Mouse (Mus musculus) adrenal gland (tissue): ENCODE measurements around the gene Ercc1.

Experiments used
- intact Hi-C: fragments of 180-260 bp; cut with DNase I; formaldehyde crosslinking; loops from one replicate; pipeline ENCODE4 v1.15.1; 2025

Ercc1 gene

GRCm38 (mm10) chr7:19332709-19333352, 11.7 kb upstream of the Ercc1 start:
- intact Hi-C loops: no loop called here

- intact Hi-C loops: no loop called here
These were observed 9.0 kb upstream of the Ercc1 start for GRCm38 (mm10) chr7:19335583-19335982.

GRCm38 (mm10) chr7:19337122-19337521, 7.5 kb upstream of the Ercc1 start:
- intact Hi-C loops: no loop called here

DNA sequence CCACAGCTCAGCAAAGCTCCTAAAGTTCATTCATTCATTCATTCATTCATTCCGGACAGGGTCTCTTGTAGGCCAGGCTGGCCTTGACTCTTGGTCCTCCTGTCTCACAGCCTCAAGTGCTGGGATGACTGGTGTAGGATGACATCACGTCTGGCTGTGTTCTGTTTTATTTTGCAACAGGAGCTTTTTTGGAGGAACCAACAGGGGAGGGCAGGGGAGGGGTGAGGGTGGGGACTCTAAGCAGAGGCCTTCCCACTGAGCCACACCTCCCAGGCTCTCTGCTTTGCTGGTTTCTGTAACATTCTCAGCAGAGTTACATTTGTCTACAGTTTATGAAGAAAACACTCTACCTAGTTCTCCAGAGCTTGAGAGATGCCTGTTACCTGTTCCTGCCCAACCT, 6.5 kb upstream of the Ercc1 start:
- intact Hi-C loops: no loop called here

DNA sequence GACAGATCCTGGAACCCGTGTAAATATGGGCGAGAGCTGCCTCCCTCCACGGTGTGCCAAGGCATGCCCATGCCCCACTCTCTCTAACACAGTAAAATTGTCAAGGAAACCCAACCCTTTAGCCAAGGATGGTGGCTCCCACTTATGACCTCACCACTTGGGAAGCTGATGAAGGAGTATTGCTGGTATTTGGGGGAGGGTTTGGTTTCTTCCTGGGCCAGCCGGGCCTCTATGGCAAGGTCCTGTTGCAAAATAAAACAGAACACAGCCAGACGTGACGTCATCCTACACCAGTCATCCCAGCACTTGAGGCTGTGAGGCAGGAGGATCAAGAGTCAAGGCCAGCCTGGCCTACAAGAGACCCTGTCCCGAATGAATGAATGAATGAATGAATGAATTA, 6.0 kb upstream of the Ercc1 start:
- intact Hi-C loops: no loop called here

DNA sequence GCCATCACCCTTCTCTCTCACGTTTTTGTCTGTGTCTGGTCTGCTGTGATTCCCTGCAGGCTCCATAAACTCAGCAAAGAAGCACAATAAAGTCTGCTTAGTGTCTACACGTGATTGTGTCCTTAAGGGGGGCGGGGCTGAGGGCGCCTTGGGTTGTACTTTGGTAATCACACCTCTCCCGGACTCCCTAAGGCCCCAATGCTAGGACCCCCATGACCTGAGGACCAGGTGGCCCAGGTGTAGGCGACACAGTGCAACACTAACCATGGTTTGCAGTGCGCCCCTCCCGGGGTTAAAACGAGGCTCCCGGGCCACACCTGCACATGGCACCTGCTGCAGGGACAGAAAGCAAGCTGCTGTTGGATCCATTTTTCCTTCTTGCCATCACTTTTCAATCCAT, 3.3 kb upstream of the Ercc1 start:
- intact Hi-C loops: loop anchor here (10.0 kb wide), 1 partner anchor 106 kb away; no protein-coding TSS in a partner anchor

DNA sequence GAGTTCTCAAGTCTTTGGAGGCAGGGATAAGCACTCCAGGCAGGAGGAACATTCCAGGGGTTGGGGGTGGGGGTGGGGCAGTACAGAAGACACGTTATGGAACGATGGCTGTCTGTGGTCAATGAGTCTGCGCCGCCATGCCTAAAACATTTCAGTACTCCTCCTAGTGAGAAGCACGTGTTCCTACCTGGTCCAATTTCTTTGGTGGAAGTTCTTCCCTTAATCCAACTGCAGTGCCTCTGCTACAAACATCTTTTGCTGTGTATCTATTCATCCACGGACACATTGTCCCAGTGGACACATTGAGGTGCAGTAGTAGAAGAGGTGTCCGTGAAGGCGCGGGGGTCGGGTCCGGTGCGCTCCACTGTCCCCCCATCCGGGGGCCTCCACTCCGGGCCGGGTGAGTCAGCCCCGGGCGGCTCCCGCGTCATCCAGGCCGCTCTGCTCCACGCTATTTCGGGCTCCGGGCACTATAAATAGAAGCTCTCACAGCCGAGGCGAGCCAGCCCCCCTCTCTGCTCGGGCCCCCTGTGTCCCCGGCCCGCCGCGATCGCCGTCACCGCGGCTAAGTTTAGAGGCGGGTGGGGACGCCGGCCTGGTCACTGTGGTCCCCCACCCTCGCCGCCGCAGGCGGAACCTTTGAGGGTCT, 2.7 kb upstream of the Ercc1 start:
- intact Hi-C loops: loop anchor here (1.0 to 10.0 kb wide), 2 partner anchors 42 to 107 kb away; no protein-coding TSS in a partner anchor

DNA sequence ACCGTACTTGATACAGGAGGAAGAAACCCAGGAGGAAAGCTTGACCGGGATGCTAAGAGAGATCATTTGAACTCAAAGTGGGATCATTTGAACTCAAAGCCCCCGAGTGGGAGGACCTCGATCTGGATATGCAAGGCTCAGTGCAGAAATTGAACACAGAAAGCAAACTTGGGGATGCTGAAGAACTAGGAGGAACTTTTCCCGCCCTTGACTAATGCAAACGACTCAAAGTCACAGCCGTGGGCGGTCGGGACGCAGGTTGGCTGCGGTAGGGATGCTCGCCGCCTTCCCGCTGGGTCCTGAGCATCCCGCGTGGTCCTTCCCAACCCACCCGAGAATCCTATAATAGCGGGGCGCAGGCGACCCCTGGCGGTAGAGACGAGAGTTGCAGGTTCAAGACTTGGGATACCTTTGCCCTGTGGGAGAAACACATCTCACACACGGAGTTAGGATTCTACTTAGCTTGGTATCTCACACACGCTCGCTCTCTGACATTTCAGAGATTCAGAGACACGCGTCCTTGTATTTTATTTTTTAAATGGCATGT, 2.0 kb upstream of the Ercc1 start:
- intact Hi-C loops: loop anchor here (1.0 to 10.0 kb wide), 2 partner anchors 42 to 108 kb away; no protein-coding TSS in a partner anchor

GRCm38 (mm10) chr7:19343210-19343808, 1.3 kb upstream of the Ercc1 start:
- intact Hi-C loops: loop anchor here (10.0 kb wide), 1 partner anchor 109 kb away; no protein-coding TSS in a partner anchor

DNA sequence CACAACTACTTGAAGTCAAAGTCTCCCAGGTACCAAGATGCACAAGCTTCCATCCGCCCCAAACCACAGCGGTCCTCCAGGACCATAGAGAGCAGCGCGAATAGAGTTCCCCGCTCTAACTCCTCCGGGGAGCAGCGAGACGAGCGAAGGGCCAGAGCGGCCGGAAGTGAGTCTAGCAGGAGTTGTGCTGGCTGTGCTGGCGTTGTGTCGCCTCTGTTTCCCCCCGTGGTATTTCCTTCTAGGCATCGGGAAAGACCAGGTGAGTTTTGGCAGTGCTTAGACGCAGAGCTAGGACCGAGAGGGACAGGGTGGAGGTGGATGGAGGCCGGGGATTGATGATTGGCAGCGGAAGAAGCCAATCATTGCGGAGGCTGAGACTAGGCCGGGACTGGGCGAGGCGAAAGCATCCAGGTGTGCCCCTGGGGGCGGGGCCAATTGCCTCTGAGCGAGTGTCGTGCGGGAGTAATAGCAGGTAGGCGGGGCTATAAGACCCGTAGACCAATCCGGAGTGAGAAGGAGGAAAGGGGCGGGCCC, 427 bp downstream of the Ercc1 start:
- intact Hi-C loops: loop anchor here (10.0 kb wide), 1 partner anchor 110 kb away; no protein-coding TSS in a partner anchor

DNA sequence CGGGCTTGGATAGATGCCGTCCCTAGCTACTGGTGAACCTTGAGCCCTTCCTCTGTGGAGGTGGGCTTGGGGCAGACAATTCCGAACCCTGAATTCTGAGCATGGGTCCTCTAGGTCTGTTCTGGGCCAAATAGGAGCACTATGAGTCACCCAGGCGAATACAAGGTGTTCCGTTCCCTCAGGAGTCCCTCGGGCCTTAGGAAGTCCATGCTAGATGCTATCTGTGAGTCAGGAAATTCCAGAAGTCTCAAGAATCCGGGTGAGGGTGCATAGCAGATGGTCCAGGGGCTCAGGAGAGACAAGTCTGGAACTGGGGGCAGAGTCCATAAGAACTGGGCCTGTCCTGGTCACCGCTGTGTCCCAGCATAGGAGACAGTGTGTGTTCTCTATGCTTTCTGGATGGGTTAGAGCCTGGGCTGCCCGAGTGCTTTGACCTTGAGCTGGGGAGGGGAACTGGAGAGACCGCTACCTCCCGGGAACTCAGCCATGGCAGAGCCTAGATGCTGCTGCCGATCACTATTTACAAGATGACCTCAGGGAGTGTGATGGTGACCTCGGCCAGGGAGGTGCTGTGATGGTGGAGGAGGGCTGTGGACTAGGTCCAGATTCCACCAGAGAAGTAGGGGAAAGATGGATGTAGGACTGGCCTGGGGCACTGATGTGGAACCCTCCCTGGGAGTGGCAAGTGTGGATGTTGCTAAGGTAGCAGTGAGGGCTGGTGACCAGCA, 4.8 kb downstream of the Ercc1 start:
- intact Hi-C loops: loop anchor here (10.0 kb wide), 1 partner anchor 115 kb away; no protein-coding TSS in a partner anchor

DNA sequence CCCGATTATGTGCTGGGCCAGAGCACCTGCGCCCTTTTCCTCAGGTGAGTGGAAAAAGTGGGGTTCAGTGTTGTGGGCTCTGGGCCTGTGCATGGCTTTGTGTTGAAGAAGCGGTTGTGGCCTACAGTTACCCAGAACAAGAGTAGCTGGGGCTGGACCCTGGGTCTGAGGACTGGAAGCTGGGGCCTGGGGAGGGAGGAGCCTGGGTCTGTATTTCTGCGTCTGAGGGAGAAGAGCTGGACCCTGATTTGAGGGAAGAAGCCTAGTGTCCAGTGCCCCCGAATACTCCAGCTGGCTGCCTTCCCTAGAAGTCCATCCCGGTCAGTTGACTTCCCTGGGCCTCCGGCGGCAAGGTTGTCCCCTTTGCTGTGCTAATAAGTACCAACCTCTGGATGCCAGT, 5.6 kb downstream of the Ercc1 start:
- intact Hi-C loops: no loop called here

- intact Hi-C loops: no loop called here
These were observed 10.4 kb downstream of the Ercc1 start for GRCm38 (mm10) chr7:19354991-19355390.

DNA sequence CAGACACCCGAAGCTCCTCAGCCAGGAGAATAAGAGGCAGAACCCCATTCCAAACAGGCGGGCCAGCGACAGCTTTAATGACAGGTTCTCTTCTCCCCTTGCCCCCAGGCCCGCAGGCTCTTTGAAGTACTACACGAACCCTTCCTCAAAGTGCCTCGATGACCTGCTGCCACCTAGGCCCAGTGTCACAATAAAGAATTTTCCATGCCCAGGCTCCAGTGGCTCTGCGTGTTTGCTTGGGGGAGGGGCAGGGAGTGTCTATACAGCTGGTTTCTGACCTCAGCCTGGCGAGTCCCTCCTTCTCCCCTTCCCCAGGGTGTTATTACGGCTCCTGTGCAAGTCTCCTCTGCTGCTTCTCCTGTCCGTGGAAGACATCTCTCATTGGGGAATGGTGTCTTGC, 11.7 kb downstream of the Ercc1 start:
- intact Hi-C loops: no loop called here

DNA sequence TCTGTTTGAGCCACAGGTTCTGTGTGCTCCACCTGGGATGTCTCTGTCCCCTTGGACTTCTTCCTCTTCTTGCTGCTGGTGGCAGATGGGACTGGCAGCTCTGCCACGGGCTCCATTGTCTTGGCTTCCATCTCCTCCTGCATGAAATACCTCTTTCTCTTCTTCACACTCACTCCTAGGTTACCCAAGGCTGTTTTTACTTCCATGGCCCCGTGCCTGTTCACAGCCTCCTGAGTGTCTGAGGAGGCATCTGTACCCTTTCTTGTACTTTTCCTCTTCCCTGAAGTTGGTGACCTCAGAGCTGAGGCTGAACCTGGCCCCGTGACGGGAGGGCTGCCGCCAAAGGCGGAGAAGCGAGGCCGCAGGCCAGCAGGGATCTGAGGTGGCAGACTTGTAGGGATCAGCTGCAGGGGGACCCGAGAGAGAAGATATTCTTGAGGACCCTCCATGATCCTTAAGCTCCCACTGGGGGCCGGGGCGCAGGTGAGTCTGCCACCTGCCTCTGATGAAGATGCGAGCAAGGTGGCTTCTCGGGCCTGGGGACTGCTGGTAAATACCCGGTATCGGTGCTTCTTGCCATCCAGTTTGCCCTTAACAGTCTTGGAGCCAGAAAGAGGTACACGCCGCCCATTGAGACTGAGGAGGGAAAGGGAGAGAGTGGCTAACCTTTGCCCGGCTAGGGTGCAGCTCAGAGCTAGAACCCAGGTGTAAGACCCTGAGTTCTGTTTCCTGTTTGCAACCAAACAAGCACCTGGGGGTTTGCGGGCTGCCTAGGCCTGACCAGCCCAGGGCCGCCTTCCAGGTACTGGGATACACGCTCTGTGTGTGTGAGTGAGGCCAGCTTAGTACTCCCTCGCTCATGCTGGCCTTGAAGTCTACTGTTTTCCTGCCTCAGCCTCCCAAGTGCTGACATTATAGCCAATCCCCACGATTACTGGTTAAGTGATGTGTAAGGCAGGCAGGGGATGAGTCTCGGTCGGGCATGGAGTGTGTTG, 13.1 kb downstream of the Ercc1 start:
- intact Hi-C loops: no loop called here

DNA sequence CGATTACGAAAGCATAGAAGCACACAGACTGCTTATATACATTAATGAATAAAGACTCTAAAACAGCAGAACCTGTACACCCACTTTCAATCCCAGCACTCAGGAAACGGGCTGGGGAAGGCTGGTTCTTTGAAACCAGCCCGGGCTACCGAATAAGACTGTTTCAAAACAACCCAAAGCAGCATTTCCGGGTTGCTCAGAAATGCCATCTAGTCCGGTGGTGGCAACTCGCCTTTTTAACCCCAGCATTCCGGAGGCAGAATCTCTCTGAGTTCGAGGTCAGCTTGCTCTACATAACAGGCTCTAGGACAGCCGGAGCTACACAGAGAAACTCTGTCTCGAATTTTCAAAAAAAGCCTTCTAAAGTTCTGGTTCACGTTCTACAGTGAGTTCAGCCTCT, 14.1 kb downstream of the Ercc1 start:
- intact Hi-C loops: no loop called here

DNA sequence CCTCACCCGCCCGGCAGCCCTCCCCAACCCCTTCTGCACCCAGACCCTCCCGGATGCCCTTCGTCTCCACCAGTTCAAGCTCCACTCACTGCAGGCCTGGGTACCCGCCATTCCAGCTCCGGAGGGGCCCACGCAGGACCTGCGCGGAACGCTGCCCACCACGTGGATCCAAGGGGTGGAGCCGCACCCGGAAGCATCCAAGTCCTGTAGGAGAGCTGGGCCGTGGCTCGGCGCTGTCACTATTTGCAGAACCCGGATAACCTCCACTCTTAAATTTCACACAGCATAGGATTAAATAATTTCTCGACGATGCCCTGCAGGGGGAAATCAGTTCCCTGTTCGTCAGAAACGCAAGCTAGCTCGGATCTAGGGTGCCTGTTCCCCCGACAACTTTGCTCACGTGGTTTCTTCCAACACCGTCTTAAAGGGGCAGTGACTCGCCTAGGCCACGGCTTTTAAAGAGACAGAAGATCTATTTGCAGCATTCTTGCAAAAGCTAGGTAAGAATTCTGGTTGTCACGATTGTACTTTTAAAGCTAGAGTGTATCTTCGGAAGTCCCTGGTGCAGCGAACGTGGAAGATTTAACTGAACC, 14.8 kb downstream of the Ercc1 start, which contains the start of the genes Cd3eap and Ppp1r13l:
Cd3eap (minus strand) TSS at position 185 of the 593 bp plus-strand sequence.
Ppp1r13l (plus strand) TSS at position 451 of the 593 bp plus-strand sequence.
- intact Hi-C loops: no loop called here

GRCm38 (mm10) chr7:19359892-19360641, 15.5 kb downstream of the Ercc1 start:
- intact Hi-C loops: no loop called here

DNA sequence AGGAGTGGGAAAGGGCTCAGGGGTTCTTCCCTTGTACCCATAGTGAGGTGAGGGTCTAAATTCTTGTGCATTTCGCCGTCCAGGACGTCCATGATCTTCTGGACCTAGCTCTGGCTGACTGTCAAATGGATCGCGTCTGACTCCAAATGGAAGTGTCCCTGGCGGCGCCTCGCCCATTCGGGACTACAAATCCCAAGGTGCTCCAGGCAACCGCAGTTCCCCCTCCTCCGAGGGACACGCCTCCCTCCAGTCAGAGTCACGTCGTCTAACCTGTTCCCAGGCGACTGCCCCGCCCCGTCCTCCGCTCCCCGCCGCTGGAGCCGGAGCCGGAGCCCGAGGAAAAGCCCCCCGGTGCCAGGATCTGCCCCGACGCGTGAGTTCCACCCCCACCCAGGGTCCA, 16.4 kb downstream of the Ercc1 start:
- intact Hi-C loops: no loop called here
